Mouse (Mus musculus): ENCODE measurements around the gene Trp53tg5.
A peak's percentile ranks its signal among the peaks of the same experiment; 100 is the strongest.

Trp53tg5 gene

GRCm38 (mm10) chr2:164473624-164474023, at the start of gene Trp53tg5:
Trp53tg5 (minus strand) TSS chr2:164473724.
- no peak for DNase-seq

- no peak for DNase-seq
These were observed 48.8 kb upstream of the Trp53tg5 start for GRCm38 (mm10) chr2:164522280-164522679.

DNA sequence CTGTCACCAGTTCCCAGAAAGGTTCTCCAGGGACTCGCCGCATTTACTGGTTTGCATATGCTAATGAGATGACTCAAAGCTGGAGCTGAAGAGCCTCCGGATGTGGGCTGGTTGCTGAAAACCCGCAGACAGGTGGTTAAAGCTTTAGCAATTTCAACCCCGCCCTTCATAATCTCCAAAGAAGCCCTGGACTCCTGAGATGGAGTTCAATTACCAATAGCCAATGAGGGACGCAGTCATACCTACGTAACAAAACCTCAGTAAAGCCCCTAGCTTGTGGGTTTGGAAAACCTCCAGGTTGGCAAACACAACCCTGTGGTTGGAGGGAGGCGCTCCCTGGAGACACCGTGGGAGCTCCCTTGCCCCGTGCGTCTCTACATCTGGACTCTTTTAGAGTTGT, 48.3 kb upstream of the Trp53tg5 start:
- DNase-seq: no peak

DNA sequence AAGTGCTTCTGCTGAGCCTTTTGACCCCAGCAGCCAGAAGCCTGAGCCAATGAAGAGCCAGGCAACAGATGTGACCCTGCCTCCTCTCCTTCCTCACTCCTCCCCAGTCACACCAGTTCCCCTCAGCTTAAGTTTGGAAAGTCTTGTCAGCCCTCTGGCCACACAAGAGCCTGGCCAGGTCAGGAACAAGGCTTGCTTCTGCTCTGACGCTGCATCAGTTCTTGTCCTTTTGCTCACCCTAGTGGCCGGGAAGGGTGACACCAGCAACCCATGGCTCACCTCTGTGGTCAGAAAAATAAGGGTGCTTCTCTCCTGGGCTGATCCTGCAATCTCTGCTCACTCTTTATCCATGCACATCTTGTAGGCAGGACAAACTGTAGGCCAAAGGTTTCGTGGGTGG, 47.3 kb upstream of the Trp53tg5 start:
- peak; percentile 66 for DNase-seq

DNA sequence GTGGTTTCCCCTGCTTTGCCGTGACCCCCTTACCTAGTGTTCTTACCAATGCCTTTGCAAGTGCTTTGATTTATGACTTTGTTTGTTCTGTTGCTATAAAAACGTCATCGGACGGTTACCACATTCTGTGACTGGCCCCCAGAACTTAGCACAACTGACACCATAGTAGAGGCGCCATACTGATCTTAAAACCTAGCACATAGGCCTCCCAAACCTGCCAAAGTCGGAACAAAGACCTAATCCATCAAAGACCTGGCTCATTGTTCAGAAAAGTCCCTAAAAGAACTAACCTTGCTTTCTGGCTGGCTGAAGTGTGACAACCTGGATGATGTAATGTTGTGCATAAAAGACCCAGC, 45.6 kb upstream of the Trp53tg5 start:
- no peak for DNase-seq

GRCm38 (mm10) chr2:164518266-164519170, 45.0 kb upstream of the Trp53tg5 start:
- DNase-seq: no peak

DNA sequence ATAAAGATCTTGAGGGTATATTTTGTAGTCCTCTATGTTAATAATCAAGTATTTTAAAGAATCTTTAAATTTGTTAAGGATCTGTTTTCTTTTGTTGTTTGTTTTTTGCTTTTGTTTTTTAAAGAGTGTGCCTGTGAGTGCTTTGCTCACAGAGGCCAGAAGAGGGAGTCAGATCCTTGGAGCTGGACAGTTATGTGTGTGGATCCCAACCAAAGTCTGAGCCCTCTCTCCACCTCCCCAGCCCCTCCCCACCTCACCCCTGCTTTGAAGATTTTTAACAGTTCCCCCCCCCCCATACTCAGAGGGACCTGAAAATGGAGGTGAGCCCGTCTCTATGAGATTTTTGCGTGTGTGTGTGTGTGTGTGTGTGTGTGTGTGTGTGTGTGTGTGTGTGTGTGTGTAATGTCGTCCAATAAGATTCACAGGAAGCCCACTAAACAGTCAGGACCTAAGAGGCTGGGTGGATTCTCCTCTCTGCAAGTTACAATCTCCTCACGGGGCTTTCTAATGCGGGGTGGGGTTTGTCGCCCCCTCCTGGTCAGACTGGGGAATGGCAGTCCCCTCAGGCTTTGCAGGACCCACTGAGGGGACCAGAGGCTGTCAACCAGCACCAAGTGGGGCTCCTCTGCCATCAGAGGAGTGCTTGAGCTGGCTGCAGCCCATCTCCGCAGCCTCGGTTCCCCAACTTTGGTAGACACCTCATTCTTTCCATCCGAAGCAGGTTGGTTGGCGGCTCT, 44.1 kb upstream of the Trp53tg5 start:
- DNase-seq: peak; percentile 62

GRCm38 (mm10) chr2:164516592-164516991, 43.1 kb upstream of the Trp53tg5 start:
- no peak for DNase-seq

GRCm38 (mm10) chr2:164515897-164516296, 42.4 kb upstream of the Trp53tg5 start:
- DNase-seq: no peak

GRCm38 (mm10) chr2:164514916-164515315, 41.4 kb upstream of the Trp53tg5 start:
- DNase-seq: no peak

DNA sequence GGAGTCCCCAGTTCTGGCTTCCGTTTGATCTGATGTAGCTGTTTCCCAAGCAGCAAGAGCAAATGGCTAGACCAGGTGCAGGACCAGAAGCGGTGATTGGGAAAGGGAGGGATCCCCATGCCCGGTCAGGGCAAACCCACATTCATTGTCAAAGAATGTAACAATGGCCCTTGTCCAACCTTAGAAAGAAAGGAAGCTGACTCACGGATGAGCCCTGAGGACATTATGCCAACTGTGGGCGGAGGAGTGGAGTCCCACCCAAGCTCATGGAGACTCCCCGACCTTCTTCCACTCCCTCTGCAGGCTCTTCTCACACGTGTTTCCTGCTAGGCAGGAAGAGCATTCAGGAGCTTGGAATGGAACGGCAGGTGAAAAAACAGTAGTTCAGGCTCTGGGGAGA, 39.9 kb upstream of the Trp53tg5 start:
- DNase-seq: peak; percentile 59

DNA sequence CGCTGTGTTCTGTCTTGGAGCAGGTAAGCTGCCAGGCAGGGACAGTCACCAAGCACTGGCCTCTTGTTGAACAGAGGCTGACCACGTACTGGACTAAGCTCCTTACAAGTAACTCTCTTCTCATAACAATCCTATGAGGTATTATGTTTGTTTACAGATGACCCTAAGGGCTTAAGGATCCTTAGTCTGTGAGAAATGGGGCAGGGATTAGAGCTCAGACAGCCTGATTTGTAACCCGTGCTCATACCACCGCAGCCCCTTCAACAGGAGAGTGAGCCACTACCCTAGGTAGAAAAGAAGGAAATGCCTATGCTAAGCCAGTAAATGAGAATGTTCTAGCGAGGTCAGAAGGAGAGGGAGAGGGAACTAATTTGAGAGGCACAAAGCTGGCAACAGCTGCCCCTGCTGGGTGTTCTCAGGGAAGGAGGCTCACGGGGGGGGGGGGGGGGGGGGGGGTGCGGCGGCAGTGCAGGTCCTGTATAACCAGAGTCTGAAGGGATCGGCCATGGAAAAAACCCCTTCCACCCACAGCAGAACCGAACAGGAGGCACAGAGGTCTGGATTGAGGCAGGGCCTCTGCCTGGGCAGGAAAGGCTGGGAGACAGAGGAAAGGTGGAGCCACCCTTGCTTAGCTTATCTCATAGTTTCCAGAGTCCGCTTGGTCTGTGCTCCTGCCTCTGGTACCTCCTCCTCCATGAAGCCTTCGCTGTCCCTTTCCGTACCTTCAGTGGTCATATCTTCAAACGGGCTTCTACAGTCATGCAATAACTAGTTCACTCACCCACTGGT, 38.8 kb upstream of the Trp53tg5 start:
- no peak for DNase-seq

DNA sequence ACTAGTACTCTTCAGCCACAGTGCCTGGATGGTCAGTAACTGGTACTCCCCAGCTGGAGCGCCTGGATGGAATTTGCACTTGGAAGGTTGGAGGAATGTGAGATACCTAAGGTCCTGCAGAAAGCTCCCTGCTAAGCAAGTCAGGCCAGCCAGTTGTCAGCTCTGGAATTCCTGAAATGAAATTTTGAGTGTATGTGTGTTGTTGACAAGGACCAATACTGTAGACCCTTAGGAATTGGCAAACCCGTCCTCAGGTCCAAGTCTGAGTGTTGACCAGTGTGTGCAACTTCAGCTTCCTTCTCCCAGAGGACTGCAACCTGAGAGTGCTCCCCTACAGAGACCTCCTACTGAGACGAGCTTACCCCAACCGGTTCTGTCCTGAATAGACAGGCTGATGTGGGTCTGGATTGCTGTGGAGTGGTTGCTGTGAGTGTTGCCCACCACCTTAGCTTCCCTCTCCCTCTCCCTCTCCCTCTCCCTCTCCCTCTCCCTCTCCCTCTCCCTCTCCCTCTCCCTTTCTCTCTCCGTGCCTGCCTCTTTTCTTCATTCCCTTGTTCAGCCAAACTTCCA, 37.2 kb upstream of the Trp53tg5 start:
- peak; percentile 65 for DNase-seq

- DNase-seq: no peak
These were observed 34.3 kb upstream of the Trp53tg5 start for GRCm38 (mm10) chr2:164507811-164508210.

GRCm38 (mm10) chr2:164505619-164506347, 32.3 kb upstream of the Trp53tg5 start:
- no peak for DNase-seq

GRCm38 (mm10) chr2:164504919-164505318, 31.4 kb upstream of the Trp53tg5 start:
- no peak for DNase-seq

DNA sequence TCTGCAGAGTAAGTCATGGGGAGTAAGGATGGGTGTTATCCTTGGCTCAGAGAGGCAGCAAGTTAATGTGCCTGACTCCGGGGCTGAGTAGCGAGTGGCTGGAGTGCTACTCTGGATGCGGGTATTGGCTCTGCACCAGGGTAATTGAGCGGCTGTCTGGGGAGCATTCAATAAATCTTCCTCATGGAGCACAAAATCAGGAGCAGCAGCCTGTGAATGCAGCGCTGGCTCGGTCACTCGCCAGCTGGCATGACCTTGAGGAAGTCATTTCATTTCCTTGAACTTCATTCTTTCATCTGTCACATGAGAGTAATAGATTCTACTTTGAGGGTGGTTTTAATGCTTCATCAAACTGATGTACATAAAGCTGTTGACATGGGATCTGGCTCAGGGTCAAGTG, 27.0 kb upstream of the Trp53tg5 start:
- DNase-seq: peak; percentile 76

DNA sequence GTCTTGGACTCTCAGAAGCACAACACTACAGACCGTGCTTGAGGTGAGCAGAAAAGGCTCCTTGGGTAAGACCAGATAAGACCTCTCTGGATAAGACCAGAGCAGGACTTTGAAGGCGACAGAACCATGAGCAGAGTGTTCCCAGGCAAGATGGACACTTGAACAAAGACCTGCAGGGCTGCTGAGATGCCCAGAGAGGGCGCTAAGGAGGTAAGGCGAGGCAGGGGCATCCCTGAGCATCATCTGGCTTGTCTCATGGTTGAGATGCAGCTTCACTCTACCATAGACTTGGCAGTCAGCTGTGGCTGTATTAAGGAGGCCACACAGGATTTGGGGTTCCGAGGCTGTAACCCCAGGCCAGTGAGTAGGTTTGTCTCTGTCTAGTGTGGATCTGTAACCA, 25.8 kb upstream of the Trp53tg5 start:
- no peak for DNase-seq

- DNase-seq: no peak
These were observed 24.3 kb upstream of the Trp53tg5 start for GRCm38 (mm10) chr2:164497691-164498268.

DNA sequence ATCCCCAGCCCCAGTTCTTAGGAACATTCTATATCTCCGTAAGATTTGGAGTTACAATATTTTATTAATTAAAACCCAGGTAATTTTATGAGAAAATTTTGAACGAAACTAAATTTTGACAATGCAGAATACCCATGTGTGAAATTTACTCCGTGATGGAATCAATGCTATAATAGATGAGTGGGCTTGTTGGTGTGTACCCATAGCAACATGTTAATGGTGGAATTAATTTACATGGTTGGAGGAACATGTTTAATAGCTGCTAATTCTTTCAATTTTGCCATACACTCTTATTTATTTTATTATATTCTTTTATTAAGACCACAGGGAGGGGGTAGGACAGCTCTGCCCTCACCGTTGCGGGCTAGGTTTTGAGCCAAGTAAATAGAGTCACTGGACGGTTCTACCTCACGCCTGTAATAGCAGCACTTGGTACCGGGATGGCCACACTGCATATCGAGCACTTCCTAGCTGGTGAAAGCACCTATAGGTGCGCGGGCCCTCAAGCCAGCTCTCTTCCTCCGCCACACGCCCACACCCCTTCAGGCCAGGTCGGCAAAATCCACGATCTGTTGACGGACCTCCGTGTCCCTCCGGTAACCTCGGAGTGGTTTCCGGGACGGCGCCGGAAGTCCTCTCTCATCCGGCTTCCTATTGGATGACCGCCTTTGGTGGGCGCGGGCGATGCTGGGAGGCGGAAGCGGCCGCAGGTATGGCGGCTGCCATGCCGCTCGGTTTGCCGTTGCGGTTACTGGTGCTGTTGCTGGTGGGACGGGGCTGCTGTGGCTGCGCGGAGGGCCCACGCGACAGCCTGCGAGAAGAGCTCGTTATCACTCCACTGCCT, 23.5 kb upstream of the Trp53tg5 start, which contains the start of gene Pigt:
Gene Pigt, plus strand, starts transcription at position 674 of the 844 bp plus-strand sequence.
- peak; percentile 83 for DNase-seq

DNA sequence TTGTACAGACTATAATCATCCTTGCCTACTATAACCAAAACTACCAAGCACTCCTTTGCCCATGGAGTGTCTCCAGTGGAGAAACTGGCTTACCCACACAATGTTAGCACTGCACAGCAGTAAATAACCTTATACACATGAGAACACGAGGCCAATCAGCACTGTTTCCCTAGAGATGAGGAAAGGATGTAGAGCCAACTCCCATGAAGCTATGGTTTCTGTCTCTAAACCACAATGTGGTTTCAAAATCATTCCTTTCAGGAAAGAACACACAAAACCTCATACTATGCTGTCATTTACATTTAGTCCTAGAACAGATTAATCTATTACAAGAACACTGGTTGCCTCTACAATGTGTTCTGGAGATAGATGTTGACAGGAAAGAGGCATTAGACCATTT, 22.8 kb upstream of the Trp53tg5 start:
- DNase-seq: no peak

All from kidney, adult 11 months (tissue).